Mouse (Mus musculus) spleen, adult 2 months (tissue): ENCODE data around the gene Atpaf2.

Experiments
- CTCF ChIP-seq: fragments of 200-500 bp; IDR thresholded peaks from 2 replicates; pipeline ENCODE4 v1.5.1; 2011; ENCODE audit warnings: mild to moderate bottlenecking, inconsistent platforms; ENCODE audit not compliant: insufficient read depth, insufficient read length, insufficient replicate concordance; ENCODE audit errors: extremely low read depth
- POLR2A ChIP-seq: fragments of 200-500 bp; IDR thresholded peaks from 2 replicates; pipeline ENCODE4 v1.6.1; 2011; ENCODE audit warnings: low read depth, low read length, inconsistent platforms

DNA sequence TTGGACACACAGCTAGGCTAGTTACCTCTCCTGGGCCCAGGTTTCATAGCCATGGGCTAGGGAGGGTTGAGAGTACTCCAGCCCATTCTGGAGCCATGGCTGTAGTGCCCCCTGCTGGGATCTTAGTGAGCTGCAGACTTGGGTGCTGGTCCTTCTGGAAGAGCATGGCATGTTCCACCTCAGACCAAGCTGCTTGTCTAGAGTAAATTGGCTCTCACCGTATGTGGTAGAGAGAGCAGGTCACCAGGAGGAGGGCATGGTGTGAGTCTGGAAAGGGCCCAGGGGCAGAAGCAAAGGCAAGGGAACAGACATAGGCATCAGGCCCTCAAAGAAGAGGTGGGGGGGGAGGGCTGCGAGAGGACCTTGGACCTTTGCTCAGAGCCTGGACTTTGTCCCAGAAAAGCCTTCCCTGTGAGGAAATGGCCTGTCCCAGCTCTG is 47.7 kb upstream of the Atpaf2 start:
- TF ChIP-seq CTCF (peak; percentile 59; the same call in 1 of the 2 replicates), POLR2A (no peak)
